Mouse (Mus musculus): ENCODE measurements around the gene Pced1a.

Pced1a gene

DNA sequence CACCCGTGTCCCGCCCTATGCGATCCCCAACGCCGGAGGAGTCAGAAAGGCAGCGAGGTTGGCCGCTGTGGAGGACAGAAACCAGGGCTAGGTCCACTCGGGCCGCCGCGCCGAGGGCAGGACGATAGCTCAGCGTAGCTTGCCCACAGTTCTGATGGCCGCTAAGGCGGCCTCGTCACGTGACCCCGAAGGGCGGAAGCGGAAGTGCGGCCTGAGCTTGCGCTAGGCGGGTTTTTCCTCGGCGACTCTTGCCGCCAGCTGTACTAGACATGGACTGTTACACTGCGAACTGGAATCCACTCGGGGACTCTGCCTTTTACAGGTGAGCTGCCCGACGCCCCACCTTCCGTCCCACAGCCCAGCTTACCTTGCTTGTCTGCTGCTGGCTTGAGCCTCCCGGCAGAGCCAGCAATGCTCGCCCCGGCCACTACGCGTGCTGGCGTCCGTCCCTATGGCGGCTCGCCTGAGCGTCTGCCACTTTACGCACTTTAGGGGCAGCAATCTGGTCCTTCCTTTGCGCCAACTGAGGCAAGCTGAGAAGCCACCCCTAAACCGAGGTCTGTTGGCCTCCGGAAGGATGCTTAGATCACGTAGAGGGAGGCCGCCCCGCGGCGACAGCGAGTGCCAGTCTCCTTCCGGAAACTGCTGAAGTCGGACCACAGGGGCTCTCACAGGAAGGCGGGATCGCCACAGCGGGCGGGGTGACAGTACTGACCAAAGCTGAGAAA lies at the start of gene Pced1a, which contains the start of gene Vps16:
Pced1a (minus strand) TSS at position 576 of the 728 bp plus-strand sequence.
Vps16 (plus strand) TSS at position 214 of the 728 bp plus-strand sequence.
- peak; percentile 95 for DNase-seq

DNA sequence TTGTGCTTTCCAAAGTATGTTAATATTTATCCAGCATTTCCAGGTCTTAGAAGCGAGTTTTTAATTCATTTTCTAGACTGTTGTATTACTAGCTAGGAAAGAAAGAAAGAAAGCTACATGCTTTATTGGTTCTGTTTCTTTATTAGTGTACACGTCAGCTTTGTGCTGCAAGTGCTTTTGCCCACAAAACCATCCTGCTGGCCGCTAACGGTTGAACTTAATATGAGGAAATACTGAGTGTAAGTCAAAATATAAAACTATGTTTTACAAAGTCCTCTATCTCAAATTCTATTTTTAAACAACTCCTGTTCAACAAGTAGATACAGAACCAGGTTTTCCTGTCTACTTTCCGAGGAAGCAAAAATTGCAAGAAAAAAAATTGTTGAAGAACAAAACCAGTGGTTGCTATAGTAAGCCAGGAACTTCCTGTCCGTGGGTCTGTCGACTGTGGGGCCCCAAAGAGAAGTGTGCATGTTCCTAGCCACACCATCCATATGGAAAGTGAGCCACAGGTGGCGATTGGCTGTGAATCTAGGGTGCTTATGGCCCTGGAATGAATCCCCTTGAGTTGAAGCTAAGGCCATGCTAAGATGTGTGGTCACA lies 48.5 kb upstream of the Pced1a start:
- no peak for DNase-seq

DNA sequence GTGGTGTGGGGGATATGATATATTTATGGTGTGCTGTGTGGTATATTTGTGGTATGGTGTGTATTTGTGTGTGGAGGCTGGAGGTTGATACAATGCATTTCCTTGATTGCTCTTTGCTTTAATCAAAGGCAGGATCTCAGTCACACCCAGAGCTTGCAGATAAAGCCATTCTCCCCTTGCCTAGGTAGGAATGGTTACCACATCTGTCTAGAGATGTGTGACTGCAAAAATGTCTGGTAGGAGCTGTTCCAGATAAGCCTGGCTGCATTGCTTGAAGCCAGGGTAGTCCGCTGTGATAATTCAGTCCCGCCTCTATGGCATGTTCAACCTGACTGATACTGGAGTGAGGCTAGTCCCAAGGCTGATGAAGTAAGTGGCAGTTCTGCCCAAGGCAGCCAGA lies 45.4 kb upstream of the Pced1a start:
- no peak for DNase-seq

DNA sequence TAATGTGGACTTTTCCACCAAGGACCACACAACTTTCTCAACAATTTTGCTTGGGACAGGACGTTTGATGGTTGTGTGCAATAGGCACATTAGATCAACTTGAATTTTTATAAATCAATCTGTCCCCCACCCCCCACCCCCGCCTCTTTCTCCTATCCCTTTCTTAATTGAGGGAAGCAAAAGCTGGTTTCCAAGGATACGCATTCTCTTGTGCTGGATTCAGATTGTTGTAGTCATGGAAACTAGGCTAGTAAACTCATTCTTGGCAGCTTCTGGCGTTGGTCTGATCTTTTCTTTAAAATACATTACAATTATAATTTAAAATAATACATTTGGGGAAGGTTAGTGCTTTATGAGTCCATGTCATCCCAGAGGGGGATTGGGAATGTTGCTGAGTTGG lies 44.9 kb upstream of the Pced1a start:
- no peak for DNase-seq

DNA sequence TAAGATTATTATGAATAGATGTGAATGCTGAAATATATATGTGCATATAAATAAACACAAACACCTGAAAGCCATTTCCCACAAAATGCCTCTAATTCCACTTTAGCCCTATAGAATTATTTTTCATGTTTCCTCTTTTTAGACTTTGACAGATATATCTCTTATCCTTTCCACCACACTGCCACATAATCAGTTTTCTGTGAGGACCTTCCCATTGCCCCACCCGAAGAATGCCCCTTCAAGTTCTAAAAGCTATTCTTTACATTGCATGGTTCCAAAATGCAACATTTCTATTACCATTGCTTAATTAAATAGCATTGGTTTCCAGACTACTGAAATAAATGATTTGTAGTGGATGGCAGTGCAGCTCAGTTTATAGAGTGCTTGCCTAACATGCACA lies 41.9 kb upstream of the Pced1a start:
- no peak for DNase-seq

DNA sequence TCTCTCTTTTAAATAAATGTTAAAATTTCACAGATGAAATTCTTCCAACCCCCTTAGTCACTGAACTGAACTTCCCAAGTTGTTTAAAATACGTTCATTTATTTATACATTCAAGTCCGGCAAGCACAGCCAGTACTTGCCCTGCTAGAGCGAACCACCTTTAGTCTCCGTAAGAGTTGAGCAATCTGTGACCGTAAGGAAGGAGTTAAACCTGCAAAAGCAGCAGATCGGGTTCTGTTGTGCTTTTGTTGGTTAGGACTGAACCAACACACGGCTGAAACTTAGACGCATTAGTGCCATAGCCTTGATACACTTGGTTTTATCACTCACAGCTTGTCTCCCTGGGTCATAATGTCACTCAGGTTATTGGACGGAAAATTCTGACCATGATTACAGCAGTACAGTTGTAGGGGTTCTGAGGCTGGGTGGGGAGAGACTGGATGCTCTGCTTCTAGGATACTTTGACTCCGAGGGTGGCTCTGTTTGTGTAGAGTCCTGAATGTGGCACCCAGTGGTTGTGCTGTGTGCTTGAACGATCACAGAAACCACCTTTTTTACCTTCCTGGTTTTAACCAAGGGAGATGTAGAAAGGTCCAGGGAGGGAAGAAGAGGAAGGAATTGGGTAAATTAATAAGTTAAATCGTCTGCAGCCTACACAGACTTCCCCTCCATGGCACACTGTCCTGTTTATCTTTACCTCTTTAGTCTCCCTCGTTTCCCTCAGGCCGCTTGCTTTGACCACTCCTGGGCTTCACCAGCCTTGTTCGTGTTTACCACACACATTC lies 37.0 kb upstream of the Pced1a start:
- DNase-seq, result no peak

DNA sequence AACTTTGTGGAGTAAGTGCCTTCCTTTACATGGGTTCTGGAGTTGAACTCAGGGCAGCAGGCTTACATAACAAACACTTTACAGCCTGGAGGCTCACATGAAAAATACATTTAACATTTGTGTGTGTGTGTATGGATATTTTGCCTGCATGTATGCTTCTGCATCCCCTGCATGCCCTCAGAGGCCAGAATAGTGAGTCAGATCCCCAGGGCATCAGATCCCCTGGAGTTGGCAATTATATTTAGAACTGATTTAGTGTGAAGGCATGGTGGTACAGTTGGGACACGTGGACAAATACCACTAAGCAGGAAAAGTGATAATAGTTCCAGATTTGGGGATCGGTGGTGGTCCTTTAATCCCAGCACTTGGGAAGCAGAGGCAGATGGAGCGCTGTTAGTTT lies 35.1 kb upstream of the Pced1a start:
- DNase-seq, result no peak

DNA sequence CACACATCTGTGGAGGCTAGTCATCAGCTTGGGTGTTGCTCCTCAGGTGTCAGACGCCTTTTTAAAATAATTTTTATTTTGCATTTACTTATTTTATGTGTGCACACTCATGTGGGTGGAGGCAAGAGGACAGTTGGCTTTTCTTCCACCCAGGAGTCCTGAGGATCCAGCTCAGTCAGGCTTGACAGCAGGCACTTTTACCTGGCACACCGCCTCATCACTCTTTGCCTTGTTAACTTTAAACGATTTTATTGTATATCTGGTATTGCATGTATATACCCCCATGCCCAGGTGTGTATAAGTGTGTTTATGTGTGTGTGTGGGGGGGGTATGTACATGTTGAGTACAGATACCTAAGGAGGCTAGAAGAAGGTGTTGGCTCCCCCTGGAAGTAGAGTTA lies 33.4 kb upstream of the Pced1a start:
- DNase-seq, result peak; percentile 29 to 50

DNA sequence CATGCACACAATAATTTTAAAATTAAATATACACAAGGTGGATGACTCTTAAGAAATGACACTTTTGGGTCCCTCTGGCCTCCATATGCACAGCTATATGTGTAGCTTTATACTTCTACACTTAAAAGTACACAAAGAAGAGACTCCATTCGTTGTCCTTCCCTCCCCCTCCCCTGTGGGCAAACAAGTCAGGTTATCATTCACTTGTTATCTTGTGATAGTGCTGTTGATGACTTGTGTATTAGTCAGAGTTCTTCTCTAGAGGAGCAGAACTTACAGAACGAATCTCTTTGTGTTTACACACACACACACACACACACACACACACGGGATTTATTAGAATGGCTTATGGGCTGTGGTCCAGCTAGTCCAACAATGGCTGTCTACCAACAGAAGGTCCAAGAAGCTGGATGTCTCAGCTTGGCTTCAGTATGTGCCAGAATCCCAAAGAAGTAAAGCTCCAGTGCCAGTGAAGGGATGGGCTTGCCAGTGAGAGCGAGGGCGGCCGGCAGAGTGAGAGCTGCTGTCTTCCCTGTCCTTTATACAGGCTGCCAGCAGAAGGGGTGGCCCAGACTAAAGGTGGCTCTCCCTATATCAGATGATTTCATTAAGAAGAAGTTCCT lies 30.4 kb upstream of the Pced1a start:
- peak; percentile 85 to 86 for DNase-seq

DNA sequence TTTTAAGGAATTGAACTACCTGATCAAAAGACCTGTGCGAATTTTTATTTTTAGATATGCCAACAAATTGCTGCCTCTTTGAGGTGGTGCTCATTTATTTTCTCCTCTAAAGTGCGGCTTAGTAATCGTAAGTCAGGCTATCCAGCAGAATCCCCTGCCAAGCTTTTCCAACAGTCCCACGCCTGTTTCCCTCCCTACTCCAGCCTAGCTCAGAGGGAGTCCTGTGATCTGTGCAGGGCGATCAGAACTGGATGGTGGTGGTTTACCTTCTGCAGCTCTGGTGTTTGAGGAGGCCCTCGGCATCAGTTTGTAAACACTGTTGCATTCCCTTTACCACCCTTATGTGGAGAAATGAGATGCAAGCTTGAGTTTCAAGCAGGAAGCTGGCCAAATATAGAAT lies 28.9 kb upstream of the Pced1a start:
- peak in 1 of 2 experiments; percentile 24 for DNase-seq

DNA sequence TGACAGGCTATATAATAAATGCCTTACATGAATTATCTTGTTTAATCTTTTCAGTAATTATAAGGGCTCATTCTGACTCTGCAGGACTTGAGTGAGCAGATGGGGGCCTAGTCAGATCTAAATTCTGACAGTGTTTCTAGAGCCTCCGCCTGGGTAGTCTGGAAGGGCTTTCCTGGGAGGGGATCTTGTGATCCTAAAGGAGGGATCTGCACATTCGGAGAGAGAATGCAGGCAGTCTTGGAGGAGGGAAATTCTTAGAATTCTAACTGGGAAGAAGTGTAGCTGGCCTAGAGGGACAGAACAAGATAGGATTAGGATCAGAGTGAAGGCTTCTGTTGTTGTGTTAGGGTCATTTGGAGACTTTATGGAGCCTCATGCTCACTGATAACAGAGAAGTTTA lies 27.8 kb upstream of the Pced1a start:
- DNase-seq, result no peak

DNA sequence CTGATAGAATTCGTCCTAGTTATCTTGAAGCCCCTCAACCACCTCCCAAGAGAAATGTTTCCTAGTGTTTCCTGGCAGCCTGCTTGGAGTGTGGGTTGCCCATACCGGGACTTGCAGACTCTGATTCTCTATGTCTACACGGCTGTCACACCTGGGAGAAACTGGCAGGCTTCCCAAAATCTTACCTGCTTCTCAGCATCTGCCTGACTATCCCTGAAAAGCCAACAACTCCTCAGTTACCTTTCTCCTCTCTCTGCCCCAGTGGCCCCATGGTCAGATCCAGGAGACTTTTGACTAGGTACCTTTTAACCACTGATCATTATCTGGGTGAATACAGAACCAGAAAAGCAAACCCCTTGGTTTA lies 27.2 kb upstream of the Pced1a start:
- DNase-seq, result peak; percentile 20 to 25

DNA sequence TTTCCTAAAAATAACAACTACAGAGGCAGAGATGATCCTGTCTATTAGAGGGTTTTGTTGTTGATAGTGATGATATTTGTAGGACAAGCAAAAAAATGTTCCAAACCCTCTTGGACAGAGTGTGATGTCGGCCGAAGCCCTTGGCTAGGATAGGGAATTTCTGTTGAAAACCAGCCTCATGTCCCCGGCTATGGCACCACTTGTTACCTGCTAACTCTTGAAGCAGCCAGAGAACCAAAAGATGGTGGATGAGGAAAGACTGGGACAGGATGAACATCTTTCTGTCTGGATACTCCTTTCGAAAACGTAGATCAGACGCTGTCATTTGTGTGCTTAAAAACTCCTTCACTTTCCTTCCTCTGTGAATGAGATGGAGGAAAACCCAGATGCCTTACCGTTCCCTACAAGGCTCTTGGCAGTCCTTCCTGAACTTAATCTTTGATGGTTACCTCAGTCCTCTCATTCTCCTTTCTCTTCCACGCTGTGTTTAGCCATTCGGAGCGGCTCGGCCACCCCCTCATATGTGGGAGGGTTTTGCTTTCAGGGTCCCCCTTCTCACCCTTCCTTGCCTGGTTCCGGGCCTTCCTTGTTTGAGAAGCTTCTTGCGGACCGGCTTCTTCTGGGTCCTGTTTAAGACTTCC lies 26.7 kb upstream of the Pced1a start:
- DNase-seq, result no peak

DNA sequence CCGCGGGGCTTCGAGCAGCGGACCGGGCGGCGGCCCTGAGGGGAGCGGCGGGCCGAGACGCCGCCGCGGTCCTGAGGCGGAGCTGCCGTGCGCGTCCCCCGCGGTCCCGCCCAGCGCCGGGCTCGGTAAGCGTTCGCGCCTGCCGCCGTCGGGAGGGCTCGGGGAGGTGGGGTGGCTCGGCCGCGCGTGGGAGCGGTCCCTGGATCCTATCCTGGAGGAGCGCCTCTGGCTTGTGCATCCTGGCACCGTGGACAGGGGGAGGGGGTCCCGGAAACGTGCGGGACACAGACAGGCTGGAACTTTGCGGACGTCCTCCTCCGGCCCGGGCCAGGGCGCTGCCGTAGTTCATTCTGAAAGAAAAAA lies 25.9 kb upstream of the Pced1a start:
- peak in 1 of 2 experiments; percentile 73 for DNase-seq

DNA sequence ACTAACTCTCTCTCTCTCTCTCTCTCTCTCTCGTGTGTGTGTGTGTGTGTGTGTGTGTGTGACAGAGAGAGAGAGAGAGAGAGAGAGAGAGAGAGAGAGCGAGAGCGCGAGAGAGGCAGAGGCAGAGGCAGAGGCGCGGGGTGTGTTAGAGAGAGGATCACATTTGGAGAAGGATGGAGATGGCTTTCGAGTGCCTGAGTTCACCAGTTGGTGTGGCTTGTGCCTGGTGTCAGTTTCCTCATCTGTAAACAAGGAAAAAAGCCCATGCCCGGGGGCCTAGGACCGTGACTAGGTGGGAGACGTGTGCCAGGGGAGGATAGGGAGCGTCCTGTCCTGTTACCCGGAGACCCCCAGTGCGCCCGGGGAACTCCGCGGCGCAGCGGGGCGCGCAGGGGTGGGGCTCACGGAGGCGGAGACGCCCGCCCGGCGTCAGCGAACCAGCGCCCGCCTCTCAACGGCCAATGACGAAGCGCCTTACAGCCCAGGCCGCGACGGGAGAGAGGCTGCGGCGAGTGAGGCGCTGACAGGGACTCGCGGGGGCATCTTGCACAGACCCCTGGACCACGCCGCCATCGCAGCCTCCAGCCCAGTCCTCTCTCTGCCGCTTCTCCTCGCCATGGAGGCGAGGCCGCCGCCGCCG lies 25.4 kb upstream of the Pced1a start, which contains the start of gene Ptpra:
Ptpra (plus strand) TSS at position 485 of the 640 bp plus-strand sequence.
- peak; percentile 94 to 95 for DNase-seq

DNA sequence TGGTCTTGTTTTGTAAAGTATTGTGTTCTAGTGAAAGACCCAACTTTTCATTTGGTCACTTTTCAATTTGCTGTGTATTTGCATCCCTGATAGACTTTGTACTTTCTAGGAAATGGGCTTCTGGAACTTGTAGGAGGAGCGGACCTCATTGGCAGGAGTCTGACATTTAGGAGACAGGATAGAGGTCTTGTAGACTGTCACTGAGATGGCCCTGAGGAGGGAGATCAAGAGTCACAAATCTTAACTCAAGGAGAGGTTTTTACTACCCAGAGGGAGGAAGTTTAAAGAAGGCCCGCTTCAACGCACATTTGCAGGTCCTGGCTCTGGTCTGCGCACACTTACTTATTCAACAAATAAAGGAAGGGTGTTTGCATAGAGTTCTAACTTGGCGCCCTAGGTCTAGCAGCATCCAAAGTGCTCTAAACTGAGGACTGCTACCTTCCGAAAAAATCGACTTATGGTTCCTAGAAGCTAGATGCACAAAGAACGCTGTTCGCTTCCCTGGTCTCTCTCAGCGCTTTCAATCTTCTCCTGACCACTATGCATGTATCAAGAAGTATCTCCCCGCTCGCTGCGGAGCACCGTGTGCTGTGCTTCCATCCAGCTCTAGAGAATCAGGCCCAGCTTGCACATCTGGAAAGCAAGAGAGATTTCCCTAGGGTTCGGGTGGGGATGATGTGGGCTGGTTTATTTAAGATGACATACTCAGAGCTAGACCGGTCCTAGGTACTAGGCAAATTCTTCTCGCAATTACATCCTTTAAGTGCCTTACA lies 24.7 kb upstream of the Pced1a start:
- no peak for DNase-seq

DNA sequence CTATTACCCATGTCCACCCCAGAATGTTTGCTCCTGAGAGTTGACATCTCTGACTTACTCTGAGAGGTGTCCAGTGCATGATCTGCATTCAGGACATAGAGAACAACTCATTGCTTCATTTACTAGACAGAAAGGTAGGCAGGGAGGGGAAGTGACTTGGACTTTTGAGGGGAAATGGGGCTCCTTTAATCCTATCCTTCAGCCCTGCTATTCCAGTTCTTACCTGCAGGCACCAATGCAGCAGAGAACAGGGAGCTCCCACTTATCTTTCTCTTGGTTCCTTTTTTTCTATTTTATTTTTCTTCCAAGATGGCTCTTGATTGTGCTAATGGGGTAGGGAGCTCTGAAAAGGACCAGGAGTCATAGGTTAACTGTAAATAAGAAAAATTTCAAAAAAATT lies 23.9 kb upstream of the Pced1a start:
- DNase-seq, result no peak

DNA sequence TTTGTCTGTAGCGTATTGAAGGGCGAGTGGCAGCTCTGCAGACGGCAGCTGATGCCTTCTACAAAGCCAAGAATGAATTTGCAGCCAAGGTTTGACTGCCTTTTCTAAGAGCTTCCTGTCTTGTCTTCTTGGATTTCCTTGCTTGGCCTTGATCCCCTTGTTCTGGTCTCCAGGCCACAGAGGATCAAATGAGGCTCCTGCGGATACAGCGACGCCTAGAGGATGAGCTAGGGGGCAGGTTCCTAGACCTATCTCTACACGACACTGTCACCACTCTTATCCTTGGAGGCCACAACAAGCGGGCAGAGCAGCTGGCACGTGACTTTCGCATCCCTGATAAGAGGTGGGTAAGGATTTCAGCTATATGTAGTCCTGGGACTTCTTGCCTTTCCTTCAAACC lies 17.7 kb upstream of the Pced1a start:
- no peak for DNase-seq

DNA sequence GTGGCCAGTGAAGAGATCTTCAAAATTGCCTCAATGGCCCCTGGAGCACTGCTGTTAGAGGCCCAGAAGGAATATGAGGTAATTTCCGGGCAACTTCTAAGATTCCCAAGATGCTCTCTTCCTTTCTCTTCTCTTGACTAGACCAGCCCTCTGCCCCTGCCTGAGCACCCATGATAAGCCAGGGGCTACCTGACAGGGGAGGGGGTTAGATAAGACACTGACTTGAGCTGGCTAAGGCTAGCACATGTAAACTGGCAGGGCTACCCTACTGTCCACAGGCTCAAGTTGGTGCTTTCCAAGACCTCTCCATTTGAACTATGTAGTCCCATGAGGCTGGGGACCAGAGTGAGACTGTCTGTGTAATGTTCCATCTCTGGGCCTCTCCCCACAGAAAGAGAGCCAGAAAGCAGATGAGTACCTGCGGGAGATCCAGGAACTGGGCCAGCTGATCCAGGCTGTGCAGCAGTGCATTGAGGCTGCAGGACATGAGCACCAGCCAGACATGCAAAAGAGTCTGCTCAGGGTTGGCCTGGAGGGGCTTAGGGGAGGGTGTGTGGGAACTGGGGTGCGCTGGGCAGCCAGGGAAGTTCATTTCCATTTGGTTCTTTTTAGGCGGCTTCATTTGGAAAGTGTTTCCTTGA lies 15.5 kb upstream of the Pced1a start:
- DNase-seq, result peak; percentile 43 to 50

DNA sequence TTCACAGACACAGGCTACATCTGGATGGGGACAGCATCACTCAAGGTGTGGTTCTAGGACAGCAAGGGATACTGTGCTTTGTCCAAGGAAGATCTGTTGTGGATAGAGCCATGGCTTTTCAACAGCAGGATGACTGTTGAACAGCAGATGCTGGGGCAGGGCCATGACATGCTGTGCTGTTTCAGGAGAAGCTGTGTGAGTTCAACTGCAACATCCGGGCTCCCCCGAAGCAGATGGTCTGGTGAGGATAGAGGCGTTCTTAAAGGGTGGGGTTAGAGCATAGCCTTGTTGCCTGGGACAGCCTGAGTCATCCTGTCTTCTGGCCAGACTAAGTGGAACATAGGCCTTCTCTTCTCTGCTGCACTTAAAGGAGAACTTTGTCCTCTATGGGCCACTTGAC lies 14.4 kb upstream of the Pced1a start:
- no peak for DNase-seq

DNA sequence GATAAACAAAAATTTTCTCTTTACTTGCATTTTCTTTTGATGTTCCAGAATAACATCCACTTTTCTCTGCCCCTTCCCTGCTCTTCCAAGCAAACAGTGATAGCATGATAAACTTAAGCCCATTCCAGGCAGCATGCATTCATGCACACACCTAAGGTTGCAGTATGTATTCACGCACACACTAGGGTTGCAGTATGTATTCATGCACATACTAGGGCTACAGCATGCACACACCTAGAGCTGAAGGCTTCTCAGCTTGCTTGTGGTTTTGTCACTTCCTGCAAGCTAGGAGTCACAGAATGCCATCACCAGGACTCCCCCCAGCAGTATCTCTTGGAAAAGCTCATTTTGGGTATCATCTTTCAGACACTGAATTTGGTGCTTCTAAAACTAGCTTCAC lies 12.3 kb upstream of the Pced1a start:
- DNase-seq, result no peak
